Mouse (Mus musculus) stomach, postnatal 0 days (tissue): Measurements from ENCODE around the gene Myzap.

ENCODE experiments used
- CTCF ChIP-seq: IDR thresholded peaks from 2 replicates; pipeline ENCODE4 v1.5.1; 2016; ENCODE audit warnings: antibody characterized with exemption, low read depth, mild to moderate bottlenecking, moderate library complexity
- EP300 ChIP-seq: optimal IDR thresholded peaks from 2 replicates; pipeline ENCODE3; 2016; ENCODE audit warnings: antibody characterized with exemption

- TF ChIP-seq CTCF (no peak), EP300 (no peak)
Measured at GRCm38 (mm10) chr9:71591938-71592548, at the start of gene Myzap.
